Mouse (Mus musculus) limb, embryonic 11.5 days (tissue): ENCODE measurements at regions not wholly inside any gene's neighbourhood (a gene's known extent, or its start where the extent isn't known, plus 50 kb on each side); places are given as distances from the start of the nearest gene placed in this dataset.
"Not testable (repeated sequence)": the region's sequence is repeated elsewhere in the genome, so short reads cannot be mapped to it uniquely, and the experiment has no call there.

Experiments used
- ATAC-seq: fragments of 200-750 bp; cut with Nextera tagmentation; 2 replicates; pipeline ENCODE4 v1.8.0; 2017; ENCODE audit warnings: low read depth; ENCODE audit not compliant: insufficient number of reproducible peaks, low FRiP score, low TSS enrichment
- DNase-seq: peaks from one replicate; pipeline ENCODE4 v3.0.0-alpha.2; 2015; ENCODE audit warnings: low spot score
- H3K27ac ChIP-seq: fragments of 300-500 bp; sonication (generic); replicated peaks from 2 replicates; pipeline ENCODE4 v1.5.1; 2014; ENCODE audit warnings: low read depth, mild to moderate bottlenecking, low read length
- H3K27me3 ChIP-seq: fragments of 300-500 bp; sonication (generic); 2 replicates; pipeline ENCODE4 v1.6.1; 2014; ENCODE audit warnings: mild to moderate bottlenecking, low read length, mixed read lengths; ENCODE audit not compliant: control insufficient read depth, insufficient read depth
- H3K36me3 ChIP-seq: fragments of 300-500 bp; sonication (generic); 2 replicates; pipeline ENCODE4 v1.6.1; 2014; ENCODE audit warnings: mild to moderate bottlenecking, low read length, moderate library complexity, mixed read lengths; ENCODE audit not compliant: control insufficient read depth, insufficient read depth
- H3K4me1 ChIP-seq: fragments of 300-500 bp; sonication (generic); 2 replicates; pipeline ENCODE4 v1.6.1; 2014; ENCODE audit warnings: low read length, mixed read lengths; ENCODE audit not compliant: control insufficient read depth, insufficient read depth
- H3K4me2 ChIP-seq: fragments of 300-500 bp; sonication (generic); 2 replicates; pipeline ENCODE4 v1.6.1; 2014; ENCODE audit warnings: low read depth, mild to moderate bottlenecking, moderate library complexity; ENCODE audit not compliant: severe bottlenecking
- H3K4me3 ChIP-seq: fragments of 300-500 bp; sonication (generic); 2 replicates; pipeline ENCODE4 v1.5.1; 2014; ENCODE audit warnings: low read depth, low read length
- H3K9ac ChIP-seq: fragments of 300-500 bp; sonication (generic); 2 replicates; pipeline ENCODE4 v1.6.1; 2014; ENCODE audit warnings: mild to moderate bottlenecking, low read length
- H3K9me3 ChIP-seq: fragments of 300-500 bp; sonication (generic); 2 replicates; pipeline ENCODE4 v1.6.1; 2016; ENCODE audit warnings: low read length; ENCODE audit not compliant: control insufficient read depth
- WGBS: fragments of 180-500 bp; shearing (Covaris S2); extraction: QIAGEN DNeasy Blood & Tissue Kit; methylation state at CpG from one replicate; pipeline ENCODE4 v1.1.7; 2014; 5-methylcytosine and 5-hydroxymethylcytosine counted together

DNA sequence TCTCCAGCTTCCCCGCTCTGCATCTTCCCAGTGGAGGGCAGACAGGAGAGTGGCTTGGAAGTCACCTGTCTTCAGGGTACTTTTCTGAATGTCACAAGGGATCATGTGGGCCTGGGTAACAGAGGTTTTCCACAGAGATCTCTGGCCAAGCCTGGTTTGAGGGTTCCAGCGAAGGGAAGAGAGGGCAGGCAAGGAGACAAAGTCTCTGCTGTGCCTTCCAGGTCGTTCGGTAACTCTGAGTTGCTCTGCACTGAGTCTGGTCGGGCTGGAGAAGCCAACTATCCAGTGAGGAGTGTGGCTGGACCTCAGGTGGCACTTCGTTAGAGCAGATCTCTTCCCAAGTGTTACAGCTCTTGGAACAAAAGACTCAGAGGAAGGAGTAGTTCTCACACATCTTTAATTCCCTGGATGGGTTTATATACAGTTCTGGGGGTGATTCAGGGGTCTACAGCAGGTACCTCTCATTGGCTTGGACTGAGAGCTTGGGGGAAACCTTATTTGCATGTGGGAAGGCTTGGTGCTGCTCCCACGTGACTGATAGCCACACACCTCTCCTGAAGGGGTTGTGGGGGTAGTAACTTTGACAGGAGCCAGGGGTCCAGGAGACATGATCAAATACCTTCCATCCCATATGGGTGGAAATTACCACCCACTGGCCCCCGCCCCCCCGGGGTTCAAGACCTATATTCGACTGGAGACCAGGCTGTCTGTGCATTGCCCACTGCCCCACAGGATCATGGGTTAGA lies 71.1 kb downstream of the Tex35 start:
- Histone ChIP-seq H3K27me3 (no peaks in the 10 kb centered on the region), H3K27ac (no peak overlapping the region), H3K4me2 (no peak overlapping the region), H3K9ac (no peak overlapping the region), H3K36me3 (no peaks in the 10 kb centered on the region), H3K4me3 (no peak overlapping the region), H3K9me3 (no peaks in the 10 kb centered on the region), H3K4me1 (no peaks in the 10 kb centered on the region)
- DNase-seq (no peak), ATAC-seq (no peak)
- WGBS, result 77% methylated on average over 10 of the region's 10 CpGs

- Histone ChIP-seq H3K36me3 (no peaks in the 10 kb centered on the region), H3K27me3 (no peaks in the 10 kb centered on the region), H3K4me3 (no peak overlapping the region), H3K4me1 (no peaks in the 10 kb centered on the region), H3K27ac (no peak overlapping the region), H3K4me2 (no peak overlapping the region), H3K9ac (no peak overlapping the region), H3K9me3 (no peaks in the 10 kb centered on the region)
- DNase-seq (no peak), ATAC-seq (no peak)
- 54% methylated on average over 4 of the region's 4 CpGs for WGBS
Observed at GRCm38 (mm10) chr1:157036779-157037178, 71.7 kb downstream of the Tex35 start.

- not testable (repeated sequence) for H3K9me3 ChIP-seq, H3K4me1 ChIP-seq, H3K4me2 ChIP-seq, H3K9ac ChIP-seq, H3K4me3 ChIP-seq, H3K27me3 ChIP-seq, DNase-seq, H3K27ac ChIP-seq, ATAC-seq, H3K36me3 ChIP-seq
- WGBS, result 95% methylated on average over 8 of the region's 8 CpGs
Observed at GRCm38 (mm10) chr1:157035221-157035620, 73.3 kb downstream of the Tex35 start.

DNA sequence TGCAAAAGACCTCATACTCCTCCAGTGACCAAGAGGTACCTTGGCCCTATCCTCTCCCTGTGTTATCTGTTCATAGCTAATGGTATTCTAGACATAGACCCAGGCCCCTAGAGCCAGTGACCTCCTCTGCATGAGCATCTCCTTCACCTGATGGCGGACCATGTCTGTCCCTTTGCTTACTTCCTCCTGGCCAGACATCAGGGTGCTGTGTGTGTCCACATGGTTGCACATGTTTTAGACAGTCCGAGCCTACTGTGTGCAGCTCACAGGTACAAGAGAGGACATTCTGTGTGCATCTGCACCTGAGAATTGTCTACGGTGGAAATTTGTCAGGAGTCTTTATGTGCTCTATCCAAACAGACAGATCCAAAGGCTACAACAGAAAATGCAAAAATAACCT lies 79.8 kb downstream of the Tex35 start:
- Histone ChIP-seq H3K4me2 (no peak overlapping the region), H3K27me3 (no peaks in the 10 kb centered on the region), H3K4me3 (no peak overlapping the region), H3K27ac (no peak overlapping the region), H3K9ac (no peak overlapping the region), H3K4me1 (no peaks in the 10 kb centered on the region), H3K36me3 (no peaks in the 10 kb centered on the region), H3K9me3 (no peaks in the 10 kb centered on the region)
- ATAC-seq (no peak), DNase-seq (no peak)
- WGBS, result 92% methylated on average over 3 of the region's 3 CpGs

- WGBS, result 92% methylated on average over 7 of the region's 7 CpGs
- ATAC-seq (no peak), DNase-seq (no peak)
- no peak overlapping the region for H3K9ac ChIP-seq
- no peaks in the 10 kb centered on the region for H3K27me3 ChIP-seq
- no peaks in the 10 kb centered on the region for H3K9me3 ChIP-seq
- H3K36me3 ChIP-seq, result no peaks in the 10 kb centered on the region
- H3K4me3 ChIP-seq, result no peak overlapping the region
- no peak overlapping the region for H3K27ac ChIP-seq
- H3K4me2 ChIP-seq, result no peak overlapping the region
- no peaks in the 10 kb centered on the region for H3K4me1 ChIP-seq
Observed at GRCm38 (mm10) chr1:157027681-157028080, 80.8 kb downstream of the Tex35 start.

DNA sequence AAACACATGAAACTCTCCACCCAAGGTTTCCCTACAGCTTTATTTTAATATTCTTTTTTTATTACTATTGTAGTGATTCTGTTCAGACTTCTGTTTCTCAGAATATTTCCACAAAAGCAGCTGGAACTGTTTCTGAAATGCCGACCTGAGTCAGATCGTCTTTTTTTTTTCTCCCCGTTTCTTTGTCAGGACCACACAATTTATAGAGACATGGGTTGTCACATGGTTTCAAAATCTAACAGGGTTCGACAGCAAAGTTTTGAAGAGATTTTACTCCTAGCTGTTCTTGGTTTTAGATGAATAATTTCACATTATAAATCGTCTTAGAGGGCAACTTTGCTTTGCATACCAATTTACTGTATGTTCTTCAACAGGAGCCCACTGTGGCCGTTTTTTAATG lies 84.0 kb upstream of the Ralgps2 start:
- 81% methylated on average over 6 of the region's 6 CpGs for WGBS
- no peak overlapping the region for H3K4me2 ChIP-seq
- no peaks in the 10 kb centered on the region for H3K4me1 ChIP-seq
- H3K9ac ChIP-seq, result no peak overlapping the region
- DNase-seq, result no peak
- no peak overlapping the region for H3K4me3 ChIP-seq
- no peak overlapping the region for H3K27ac ChIP-seq
- no peak for ATAC-seq
- no peaks in the 10 kb centered on the region for H3K9me3 ChIP-seq
- no peaks in the 10 kb centered on the region for H3K36me3 ChIP-seq
- no peaks in the 10 kb centered on the region for H3K27me3 ChIP-seq

DNA sequence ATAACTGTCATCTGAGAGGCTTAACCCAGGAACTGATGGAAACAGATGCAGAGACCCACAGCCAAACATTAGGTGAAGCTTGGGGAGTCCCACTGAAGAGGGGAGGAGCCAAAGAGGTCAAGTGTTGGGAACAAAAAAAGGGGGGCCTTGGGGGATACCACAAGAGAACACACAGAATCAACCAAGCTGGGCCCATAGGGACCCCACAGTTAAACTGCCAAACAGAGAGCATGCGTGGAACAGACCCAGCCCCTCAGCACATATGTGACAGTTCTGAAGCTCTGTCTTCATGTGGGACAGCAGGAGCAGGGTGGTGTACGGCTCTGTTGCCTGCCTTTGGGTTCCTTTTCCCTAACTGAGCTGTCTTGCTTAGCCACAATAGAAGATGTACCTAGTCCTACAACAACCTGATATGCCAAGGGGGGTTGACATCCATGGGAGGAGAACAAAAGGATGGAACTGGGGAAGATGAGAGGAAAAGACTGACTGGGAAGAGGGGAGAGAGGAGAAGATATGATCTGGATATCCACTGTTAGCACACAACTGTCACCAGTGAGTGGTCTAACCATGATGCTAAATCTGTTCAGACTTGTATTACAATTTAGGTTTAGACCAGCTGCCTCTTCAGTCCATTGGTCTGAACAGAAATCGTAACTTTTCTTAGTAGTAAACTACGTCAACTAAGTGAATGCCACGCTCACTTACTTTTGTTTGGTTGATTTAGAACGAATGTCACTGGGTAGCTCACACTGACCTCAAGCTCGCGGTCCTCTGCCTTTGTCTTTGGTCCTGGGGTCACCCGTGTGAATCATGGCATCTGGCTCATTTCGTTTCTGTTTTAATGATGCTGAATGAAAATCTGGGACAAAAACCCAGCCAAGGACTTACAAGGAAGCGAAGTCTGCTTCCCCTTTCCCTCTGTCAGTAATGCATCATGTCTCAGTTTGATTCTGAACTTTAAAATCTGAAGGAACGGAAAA lies 83.3 kb upstream of the Ralgps2 start:
- WGBS, result 81% methylated on average over 12 of the region's 12 CpGs

DNA sequence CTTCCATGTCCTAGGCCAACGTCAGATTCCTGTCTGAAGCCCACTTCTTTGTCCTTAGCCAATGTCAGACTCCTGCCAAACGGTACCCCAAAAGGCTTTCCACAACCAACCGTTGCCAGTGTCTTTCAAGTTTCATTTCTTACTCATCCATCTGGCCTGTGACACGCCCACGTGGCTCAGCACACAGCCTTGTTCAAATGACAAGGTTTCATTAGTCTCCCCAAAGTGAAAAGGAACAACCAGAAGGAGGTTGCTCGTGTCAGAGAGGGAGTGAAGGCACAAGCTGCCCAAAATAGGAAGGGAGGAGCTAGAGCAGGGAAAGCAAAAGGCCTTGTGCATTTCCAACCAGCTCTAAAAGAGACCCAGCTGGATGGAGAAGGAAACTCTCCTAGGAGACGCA lies 80.5 kb upstream of the Ralgps2 start:
- Histone ChIP-seq H3K27me3 (no peaks in the 10 kb centered on the region), H3K9me3 (no peaks in the 10 kb centered on the region), H3K4me1 (peaks cover 3% of the 10 kb centered on the region), H3K9ac (no peak overlapping the region), H3K27ac (no peak overlapping the region), H3K4me2 (no peak overlapping the region), H3K36me3 (no peaks in the 10 kb centered on the region), H3K4me3 (no peak overlapping the region)
- DNase-seq (no peak), ATAC-seq (no peak)
- WGBS, result 71% methylated on average over 7 of the region's 7 CpGs

More for the DNA sequence above, 83.3 kb upstream of the Ralgps2 start:
- no peaks in the 10 kb centered on the region for H3K4me1 ChIP-seq
- H3K9me3 ChIP-seq, result no peaks in the 10 kb centered on the region
- no peaks in the 10 kb centered on the region for H3K36me3 ChIP-seq
- no peak overlapping the region for H3K4me2 ChIP-seq
- DNase-seq (no peak), ATAC-seq (no peak)
- no peak overlapping the region for H3K27ac ChIP-seq
- H3K27me3 ChIP-seq, result no peaks in the 10 kb centered on the region
- no peak overlapping the region for H3K9ac ChIP-seq
- H3K4me3 ChIP-seq, result no peak overlapping the region
